Mouse (Mus musculus) right cerebral cortex, postnatal 14 days (tissue): ENCODE data around the gene Rnf34.

Experiments used
- DNase-seq: peaks from one replicate; pipeline ENCODE4 v3.0.0; 2022

Gene Rnf34

DNA sequence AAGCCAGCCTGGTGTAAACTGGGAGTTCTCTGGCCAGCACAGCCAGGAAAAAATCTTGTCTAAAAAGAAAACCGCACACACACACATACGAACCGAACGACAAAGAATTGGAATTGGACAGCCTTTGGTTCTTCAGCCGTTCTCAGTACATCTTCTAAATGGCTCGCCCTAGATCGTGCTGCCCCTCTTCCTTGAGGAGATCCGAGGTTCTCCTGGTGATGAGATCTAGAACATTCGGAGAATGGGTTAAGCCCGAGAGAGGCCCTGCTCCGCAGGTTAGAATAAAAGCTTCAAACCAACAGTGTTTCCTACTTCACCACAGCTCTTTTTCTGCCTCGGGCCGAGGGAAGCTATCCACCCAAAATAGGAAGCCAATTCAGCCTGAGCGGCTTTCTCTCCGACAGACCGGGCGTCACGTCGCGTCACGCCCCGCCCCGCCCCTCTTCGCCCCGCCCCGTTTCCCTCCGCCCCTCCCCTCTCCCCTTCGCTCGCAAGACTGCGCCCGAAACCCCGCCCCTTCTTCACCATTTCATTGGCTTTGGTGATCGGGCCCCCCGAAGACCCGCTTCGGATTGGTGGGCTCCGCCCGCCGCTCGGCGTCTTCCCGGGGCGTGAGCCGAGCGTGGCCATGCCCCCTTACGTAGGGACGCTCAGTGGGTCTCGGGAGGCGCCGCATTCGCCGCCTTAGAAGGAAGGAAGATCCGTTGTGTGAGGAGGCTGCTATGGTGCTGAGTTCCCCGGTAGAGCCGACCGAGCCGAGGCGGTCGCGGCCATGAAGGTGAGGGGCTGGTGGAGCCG, at the start of gene Rnf34:
TSS of gene Rnf34 (plus strand) at position 528 of the 798 bp plus-strand sequence.
- peak; percentile 98 for DNase-seq

DNA sequence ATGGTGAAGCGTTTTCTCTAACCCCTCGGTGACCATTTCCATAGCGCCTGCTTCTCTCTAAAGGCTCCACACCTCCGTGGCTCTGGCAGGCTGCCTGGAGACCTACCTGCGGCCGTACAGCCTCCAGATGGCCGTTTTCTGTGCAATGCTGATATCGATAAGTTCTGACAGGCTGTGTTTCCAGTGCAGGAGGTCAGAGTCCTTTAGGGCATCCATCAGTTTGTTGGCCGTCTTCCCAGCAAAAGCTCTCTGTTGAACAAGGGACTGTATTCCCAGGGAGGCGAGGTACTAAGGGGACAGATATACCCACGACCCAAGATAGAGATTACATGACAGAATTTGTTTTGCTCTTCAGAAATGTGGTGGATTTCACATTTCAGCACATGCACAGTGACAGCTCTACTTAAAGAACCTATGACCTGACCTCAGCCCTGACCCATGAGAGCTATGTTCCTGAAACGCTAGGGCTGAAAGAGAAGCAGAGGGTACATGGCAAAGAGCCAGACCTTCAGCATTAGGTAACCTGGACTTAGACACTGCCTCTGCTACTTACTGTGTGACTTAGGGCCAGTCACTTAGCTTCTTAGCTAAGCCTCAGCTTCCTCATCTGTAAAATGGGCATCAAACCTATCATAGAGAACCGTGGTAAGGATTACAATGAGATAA, 49.4 kb upstream of the Rnf34 start:
- no peak for DNase-seq

DNA sequence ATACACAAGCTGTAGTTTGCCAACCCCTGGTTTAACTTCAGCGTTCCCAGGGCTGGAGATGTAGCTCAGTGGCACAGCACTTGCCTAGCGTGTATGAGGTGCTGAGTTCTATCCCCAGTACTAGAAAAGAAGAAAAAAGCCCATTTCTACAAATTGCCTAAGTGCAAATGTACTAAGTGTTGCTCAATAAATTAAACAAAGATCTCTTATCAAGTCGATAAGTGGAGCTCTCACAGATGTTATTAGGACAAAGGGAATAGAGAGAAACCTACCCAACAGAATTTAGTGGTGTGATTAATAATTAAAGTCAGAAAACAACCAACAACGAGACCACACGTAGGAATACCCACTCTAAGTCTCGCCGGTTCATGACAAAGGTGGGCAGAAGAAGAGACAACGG, 48.2 kb upstream of the Rnf34 start:
- DNase-seq, result no peak

DNA sequence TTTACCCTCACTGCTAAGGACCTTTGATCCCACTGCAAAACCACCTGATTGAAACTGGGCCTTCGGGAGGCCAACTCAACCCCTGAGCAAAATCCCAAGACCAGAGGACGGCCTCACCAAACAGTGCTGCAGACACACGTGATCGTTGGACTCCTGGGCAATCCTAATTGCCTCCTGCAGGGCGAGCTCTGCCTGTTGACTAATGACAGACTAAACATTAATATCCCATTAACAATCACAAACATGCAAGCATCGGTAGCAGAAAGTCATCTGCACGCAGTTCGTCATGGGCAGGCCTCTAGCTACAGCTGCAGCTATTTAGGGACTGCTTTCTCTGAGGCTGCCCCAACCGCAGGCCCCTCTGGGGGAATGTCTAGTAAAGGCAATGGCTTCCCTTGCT, 47.1 kb upstream of the Rnf34 start:
- no peak for DNase-seq

DNA sequence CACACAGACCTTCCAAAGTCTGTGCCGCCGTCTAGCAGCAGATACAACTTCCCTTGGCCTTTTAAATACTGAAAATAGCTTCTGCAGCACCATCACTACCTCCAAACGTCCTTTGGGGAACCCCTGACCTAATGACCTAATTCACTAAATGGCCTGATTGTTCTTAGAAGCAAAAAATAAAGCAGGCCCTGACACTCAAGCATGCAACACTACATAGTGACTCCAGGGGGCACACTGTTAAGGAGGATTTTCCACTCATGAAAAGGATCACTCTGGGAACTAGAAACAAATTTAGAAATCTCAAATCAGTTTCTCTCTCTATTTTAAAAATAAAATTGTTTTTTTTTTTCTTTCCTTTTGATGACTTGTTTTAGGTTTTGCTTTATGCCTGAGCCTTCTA, 44.3 kb upstream of the Rnf34 start:
- no peak for DNase-seq

DNA sequence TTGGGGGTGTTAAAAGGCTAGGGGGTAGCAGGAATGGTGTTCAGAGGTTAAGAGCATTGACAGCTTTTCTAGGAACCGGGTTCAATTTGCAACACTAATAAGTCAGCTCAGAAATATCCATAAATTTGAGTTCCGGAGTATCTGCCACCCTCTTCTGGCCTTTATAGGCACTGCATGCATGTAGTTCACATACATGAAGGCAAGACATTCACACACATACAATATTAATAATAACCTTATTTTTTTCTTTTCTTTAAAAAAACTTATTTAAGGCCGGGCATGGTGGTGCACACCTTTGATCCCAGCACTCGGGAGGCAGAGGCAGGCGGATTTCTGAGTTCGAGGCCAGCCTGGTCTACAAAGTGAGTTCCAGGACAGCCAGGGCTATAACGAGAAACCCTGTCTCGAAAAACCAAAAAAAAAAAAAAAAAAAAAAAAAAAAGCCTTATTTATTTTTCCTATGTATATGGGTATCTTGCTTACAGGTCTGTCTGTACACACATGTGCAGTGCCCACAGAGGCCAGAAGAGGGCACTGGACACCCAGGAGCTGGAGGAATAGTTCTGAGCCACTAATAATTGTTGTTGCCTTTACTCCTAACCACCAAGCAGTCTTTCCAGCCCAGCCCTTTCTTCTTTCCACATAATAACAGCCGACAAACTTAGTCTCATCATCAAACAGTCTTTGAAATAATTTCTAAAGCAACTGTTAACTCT, 38.3 kb upstream of the Rnf34 start:
- DNase-seq, result peak; percentile 70

DNA sequence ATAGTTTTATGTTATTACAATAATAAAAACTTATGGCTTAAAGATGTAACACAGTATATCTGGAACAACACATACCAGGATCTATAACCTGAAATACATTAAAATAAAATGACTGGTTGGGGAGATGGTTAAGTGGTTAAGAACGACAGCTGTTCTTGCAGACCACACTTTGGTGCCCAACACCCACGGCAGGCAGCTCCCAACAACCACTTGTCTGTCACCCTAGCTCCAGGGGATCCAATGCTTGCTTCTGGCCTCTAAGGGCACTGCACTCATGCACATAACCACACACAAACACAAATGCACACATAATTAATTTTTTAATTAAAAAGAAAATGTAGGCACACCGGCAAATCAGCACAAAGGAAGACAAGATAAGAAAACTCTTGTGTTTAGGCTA, 37.1 kb upstream of the Rnf34 start:
- DNase-seq, result no peak

DNA sequence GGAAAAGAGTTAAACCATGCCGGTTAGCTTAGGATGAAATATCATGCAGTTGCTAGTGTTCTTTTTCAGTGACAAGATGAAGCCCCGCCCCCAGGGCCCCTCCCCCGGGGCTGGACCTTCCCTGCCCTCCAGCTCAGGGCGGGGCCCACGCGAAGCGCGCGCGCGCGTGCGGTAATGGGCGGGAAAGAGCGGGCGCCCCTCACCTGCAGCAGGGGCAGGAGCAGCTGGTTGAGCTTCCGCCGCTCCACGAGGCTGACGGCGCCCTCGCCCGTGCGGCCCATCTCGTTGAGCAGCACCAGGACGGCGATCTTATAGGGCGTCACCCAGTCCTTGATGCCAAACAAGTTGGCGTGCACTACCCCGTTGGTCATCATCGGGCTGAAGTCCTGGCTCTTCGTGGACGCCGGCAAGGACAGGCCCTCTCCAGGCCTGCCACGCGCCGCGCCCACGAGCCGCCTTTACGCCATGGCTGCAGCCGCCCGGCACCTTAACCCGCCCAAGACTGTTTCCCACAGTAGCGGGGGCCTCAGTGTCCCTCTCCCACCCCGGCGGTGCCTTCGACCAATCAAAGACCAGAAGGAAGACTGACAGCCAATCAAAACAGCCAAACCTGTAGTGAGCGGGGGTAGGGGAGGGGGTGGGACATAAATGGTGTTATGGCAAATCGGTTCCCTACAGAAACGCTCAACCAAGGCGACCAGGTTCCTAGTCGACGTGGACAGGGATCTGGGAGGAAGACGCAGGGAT, 28.9 kb upstream of the Rnf34 start, which contains the start of gene Anapc5:
TSS of gene Anapc5 (minus strand) at position 563 of the 747 bp plus-strand sequence.
- DNase-seq, result peak; percentile 84

DNA sequence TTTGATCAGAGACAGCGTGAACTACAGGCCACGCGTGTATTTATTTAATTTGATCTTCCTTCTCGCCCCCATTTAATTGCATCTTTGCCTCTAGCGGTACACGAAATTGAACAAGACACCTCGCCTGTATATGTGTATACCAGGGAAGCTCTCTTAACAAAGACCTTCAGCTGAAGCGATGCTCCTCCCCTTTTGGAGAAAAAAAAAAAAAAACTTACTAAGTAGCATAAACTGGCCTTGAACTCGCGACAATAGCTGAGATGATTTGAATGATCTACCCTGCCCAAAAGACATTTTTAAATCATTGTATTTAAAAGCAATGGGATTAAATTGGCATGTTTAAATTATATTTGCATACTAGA, 28.3 kb upstream of the Rnf34 start:
- DNase-seq, result no peak

DNA sequence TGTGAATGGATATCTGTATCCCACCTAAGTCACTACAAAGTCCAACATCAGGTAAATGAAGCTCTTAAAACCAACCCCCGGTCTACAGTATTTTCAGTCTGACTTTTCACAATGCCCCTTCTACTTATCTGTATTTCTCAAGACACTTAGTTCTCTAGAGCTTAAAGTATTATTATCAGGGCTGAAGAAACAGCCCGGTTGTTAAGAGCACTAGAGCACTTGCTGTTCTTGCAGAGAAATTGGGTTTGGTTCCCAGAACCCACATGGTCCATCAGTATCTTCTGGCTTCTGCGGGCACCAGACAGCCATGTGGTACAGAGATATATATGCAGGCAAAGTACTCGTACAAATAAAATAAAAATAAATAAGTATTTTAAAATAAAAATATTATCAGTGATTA, 27.4 kb upstream of the Rnf34 start:
- no peak for DNase-seq

DNA sequence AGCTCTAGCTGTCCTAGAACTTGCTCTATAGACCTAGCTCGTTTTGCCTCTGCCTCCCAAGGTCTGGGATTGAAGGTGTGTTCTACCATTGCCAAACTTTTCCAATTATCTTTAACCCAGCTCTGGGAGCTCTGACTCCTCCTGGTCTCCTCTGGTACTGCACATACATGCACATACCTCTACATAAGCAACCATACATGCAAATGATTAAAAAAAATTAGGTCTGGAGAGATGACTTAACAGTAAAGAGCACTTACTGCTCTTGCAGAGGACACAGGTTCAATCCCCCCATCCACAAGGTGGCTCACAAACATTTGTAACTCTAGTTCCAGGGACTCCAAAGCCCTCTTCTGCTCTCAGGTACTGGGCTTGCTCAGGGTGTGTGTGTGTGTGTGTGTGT, 25.9 kb upstream of the Rnf34 start:
- no peak for DNase-seq

DNA sequence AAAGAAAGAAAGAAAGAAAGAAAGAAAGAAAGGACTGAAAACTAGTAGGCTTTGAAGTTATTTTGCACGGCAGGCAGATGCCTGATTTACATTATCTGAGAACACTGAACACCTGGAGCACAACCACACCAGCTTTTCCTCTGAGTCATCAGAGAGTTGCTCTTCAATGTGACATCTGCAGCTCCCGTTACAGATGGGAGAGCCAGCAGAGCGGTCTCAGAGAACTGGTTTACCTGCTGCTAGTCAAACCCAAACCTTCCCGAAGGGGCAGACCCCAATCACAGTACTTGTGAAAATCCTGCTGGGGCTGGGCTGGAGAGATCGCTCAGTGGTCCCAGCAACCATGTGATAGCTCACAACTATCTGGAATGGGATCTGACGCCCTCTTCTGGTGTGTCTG, 25.4 kb upstream of the Rnf34 start:
- no peak for DNase-seq

DNA sequence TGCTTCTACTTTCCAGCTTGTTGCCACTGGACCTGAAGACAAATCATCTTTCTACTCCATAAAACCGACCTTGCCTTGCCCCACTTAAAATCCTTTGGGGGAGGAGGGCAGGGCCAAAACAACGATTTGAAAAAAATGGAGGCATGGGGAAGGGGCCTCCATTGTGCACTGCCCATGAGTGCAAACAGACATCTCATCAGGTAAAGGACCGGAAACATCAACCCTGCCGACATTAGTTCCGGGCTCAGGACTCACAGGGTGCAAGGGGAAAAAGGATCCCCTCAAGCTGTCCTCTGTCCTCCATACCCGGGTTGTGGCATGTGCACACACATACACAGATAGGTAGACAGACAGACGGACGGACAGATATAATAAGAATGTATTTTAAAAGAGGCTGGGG, 24.7 kb upstream of the Rnf34 start:
- no peak for DNase-seq

DNA sequence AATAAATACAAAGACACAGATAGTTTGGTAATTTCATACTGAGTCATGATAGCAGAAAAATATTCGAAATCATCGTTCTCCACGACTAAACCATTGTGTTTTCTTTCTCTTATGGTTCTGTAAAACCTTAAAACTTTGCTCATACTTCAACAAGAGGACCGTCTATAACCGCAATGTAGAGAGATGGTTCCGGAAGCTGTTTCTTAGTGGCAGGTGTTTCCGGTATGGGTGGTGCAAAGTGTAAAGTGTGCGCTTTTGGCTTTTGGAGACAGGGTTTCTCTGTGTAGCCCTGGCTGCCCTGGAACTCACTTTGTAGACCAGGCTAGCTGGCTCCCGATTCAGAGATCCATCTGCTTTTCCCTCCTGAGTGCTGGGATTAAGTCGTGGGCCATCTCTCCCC, 17.3 kb upstream of the Rnf34 start:
- no peak for DNase-seq

DNA sequence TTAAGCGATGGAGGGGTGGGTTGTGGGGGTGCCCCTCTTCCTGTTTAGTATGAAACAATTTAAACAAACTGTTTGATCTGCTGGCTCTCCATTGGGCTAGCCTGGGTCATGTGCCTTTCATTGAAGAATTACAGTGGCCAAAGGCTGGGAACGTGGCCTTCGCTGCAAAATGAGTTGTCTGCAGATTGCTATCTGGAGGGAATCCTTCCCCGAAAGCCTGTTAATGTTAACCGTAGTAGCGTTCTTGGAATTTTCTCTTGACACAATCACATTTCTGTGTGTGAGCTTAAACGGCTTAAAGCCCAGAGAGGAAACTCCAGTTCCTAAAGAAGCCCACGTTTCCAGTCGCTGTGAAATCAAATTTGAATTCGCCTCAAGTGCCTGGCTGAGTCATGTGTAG, 16.9 kb upstream of the Rnf34 start:
- DNase-seq, result no peak

DNA sequence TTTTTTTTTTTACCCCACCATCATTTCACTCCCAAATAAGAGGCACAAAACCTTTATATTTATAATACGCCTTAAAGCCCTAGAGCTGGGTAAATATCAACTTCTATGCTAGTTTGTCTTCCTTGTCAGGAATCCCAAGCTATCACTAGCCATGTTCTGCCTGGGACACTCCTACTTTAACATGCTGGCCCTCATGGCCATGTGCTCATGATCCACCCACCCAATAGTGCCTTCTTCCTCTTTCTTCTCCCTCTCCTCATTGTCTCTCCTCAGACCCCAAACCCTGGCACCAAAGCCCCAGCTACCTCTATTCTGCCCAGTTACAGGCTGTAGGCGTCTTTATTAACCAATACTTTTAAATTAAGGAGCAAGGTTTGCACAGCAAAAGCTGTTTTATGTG, 8.7 kb upstream of the Rnf34 start:
- no peak for DNase-seq

DNA sequence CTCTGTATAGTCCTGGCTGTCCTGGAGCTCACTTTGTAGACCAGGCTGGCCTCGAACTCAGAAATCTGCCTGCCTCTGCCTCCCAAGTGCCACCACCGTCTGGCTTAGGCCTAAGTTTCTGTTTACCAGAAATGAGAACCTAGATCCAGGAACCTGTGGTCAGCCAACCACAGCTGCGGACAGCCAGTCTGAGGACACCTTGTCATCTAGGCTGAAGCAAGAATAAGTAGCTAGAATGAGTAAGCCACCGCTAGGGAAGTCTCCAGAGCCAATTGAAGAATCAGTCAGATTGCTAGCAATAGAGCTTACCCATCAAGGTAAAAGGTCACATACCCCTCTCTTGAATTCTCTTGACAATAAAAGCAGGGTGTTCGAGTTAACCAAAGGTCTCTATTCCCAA, 6.0 kb upstream of the Rnf34 start:
- no peak for DNase-seq

DNA sequence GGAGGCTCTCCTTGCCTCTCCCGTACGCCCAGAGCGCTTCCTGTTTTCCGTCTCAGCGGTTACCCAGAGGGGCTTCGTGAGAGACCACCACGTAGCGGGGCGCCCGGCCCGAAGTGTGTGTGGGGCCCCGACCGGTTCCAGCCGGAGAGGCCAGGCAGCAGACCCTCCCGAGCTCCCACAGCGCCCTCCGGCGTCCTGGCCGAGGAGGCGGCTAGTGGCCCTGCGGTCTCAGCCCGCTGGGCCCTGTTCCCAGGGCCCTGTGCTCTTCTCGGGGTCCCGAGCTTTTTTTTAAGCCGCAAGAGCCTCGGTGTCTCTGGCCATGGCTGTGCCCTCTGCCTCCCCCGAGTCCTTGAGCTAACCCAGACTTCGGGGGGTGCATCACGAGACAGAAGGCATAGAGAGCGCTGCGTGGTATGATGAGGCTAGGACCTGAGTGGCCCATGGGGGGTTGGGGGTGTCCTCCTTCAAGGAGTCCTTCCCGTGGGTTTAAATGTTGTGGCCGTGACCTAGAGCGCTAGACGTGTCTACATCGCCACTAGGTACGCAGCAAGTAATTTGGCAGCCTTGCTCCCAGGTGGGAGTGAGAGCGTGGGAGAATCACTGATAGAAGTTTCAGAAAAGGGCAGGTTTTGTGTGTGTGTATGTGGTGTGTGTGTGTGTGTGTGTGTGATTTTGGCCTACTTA, 613 bp downstream of the Rnf34 start:
- peak; percentile 56 for DNase-seq

DNA sequence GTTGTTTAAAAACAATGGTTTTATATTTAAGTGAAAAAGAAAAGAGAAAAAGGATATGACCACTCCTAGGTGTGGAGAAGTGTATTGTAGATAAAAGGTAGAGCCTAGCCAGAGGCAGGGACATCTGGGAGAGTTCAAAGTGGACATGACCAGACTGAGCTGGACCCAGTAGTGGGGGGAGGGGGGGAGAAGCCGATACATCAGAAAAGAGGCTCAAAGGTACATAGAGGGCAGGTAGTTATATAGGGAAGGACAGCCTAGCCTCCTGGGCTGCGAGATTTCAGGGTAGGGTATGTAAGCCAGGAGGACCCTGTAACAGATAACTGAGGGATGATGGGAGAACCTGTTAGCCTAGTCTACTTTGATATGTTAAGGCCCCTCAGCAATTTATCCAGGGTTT, 2.8 kb downstream of the Rnf34 start:
- DNase-seq, result no peak

DNA sequence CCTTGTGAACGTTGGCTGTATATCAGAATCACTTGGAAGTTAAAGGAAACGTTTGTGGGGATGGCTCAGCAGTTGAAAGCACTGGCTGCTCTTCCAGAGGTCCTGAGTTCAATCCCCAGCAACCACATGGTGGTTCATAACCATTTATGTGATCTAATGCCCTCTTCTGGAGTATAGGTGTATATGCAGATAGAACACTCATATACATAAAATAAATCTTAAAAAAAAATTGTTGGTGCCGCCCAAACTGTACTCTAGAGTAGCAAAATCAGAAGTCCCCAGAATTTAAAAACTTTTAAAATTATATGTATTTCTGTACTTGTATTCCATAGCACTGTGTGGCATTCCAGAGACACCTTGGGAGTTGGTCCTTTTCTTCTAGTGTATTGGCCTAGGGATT, 6.0 kb downstream of the Rnf34 start:
- no peak for DNase-seq

DNA sequence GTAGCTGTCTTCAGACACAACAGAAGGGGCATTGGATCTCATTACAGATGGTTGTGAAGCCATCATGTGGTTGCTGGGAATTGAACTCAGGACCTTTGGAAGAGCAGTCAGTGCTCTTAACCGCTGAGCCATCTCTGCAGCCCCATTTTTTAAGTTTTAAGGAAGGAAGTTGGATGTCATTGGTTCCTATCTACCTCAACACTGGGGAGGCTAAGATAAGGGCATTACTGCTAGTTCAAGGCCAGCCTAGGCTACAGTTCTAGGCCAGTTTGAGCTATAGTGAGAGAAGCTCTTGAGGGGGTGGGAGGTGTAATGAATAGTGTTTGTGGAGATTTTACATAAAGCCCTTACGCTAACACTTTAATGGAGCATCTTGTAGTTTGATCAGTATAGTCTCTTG, 13.2 kb downstream of the Rnf34 start:
- DNase-seq, result no peak

DNA sequence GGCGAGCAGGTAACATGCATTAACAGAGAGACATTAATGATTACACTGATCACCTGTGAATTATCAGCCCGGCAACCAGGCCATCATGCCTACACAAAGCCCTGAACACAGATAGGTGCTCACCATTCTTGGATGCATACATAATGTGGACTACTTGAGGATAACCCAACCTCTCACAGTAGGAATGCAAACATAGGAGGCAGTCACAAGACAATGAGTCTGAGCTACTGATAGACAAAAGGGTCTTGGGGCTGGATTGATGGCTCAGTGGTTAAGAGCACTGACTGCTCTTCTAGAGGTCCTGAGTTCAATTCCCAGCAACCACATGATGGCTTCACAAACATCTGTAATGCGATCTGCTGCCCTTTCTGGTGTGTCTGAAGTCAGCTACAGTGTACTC, 22.8 kb downstream of the Rnf34 start:
- no peak for DNase-seq

DNA sequence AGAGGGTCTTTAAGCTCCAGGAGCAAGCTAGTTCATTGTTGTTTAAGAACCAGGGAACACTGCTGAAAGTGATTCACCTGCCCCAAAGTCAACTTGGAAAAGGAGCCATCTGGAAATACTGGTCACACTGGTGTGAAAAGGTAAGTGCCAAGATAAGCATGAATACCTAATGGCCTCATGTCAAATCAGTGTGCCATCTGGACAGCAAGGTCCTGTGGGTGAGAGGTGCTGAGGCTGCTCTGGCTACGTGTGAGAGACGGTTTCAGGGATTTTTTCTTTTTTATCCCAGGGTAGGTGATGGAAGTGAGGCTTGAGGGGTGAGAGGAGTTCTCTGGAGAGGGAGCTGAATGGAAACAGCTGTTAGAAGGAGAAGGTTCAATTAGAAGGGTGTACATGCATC, 23.7 kb downstream of the Rnf34 start:
- DNase-seq, result no peak
